Mouse (Mus musculus): ENCODE measurements at regions not wholly inside any gene's neighbourhood (a gene's known extent, or its start where the extent isn't known, plus 50 kb on each side); places are given as distances from the start of the nearest gene placed in this dataset.

DNA sequence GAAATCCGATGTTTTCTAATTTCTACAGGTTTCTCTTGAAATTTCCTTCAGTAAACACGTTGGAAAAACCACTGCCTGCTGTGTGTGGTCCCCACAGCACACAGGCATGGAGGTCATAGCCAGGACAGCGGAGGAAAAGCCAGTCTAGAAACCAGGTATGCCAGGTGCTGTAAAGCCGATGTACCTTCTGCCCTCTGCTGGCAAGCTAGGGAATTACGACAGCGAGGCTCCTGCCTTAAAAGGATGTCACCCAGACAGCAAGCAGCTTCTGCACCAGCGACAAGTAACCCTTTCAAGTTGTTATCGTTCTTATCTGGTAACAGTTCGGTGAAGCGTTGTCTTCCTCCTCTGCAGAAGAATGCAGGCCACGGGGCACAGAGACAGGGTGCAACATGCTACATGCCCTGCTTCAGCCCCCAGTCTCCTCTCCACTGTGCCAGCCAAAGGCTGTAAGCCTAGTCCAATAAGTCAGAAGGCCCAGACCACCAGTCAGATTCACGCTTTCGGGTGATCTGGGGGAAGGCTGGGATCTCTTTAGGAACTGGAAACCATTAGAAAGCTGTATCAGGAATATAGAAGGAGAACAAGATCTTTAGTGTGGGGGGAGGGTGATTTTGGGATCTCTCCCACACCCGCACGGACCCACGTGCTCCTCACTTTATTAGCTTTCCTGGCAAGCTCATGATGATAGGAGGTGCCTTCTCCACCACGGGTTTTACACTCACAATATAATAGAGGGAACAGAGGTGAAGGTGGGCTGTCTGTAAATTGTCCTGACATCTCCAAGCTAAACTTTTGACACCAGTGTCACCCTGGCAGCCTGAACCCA is 79.9 kb upstream of the Elac2 start:
- peak; percentile 56; the same call in 1 of the 2 replicates for ATAC-seq
- Histone ChIP-seq H3K4me1 (replicated peaks) (no peaks in the 10 kb centered on the region), H3K4me3 (replicated peaks) (no peak overlapping the region), H3K9me3 (no peaks in the 10 kb centered on the region), H3K4me2 (replicated peaks) (no peak overlapping the region), H3K27ac (no peak overlapping the region), H3K27me3 (replicated peaks) (no peaks in the 10 kb centered on the region), H3K9ac (no peak overlapping the region), H3K36me3 (no peaks in the 10 kb centered on the region)
- WGBS, result 24% methylated on average over 17 of the region's 17 CpGs

- ATAC-seq, result no peak
- no peak overlapping the region for H3K4me2 ChIP-seq (replicated peaks)
- no peaks in the 10 kb centered on the region for H3K4me1 ChIP-seq (replicated peaks)
- no peaks in the 10 kb centered on the region for H3K27me3 ChIP-seq (replicated peaks)
- H3K4me3 ChIP-seq (replicated peaks), result no peak overlapping the region
- WGBS, result 60% methylated on average over 15 of the region's 15 CpGs
- no peaks in the 10 kb centered on the region for H3K36me3 ChIP-seq
- H3K9ac ChIP-seq, result no peak overlapping the region
- no peaks in the 10 kb centered on the region for H3K9me3 ChIP-seq
- H3K27ac ChIP-seq, result no peak overlapping the region
Measured at GRCm38 (mm10) chr11:64899587-64900278, 79.1 kb upstream of the Elac2 start.

DNA sequence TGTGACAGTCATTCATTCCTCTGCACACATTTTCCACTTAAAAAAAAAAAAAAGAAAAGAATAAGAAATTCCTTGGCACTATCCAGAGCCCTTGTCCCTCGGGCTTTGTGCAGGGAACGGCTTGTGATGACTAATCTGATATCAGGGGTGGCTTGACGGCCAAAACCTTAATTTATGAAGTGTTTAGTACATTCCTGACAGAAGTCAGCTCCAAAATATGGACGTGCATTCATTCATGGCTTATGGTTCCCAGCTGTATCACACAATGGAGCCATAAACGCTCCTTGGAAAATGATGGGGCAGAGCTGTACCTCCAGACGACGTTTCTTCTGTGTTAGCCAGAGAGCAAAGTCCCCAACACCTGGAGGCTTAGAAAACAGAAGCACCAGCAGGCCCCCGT is 62.1 kb upstream of the Elac2 start:
- H3K4me1 ChIP-seq (replicated peaks), result no peaks in the 10 kb centered on the region
- no peaks in the 10 kb centered on the region for H3K9me3 ChIP-seq
- 42% methylated on average over 8 of the region's 8 CpGs for WGBS
- H3K27ac ChIP-seq, result no peak overlapping the region
- no peaks in the 10 kb centered on the region for H3K27me3 ChIP-seq (replicated peaks)
- H3K36me3 ChIP-seq, result no peaks in the 10 kb centered on the region
- H3K4me2 ChIP-seq (replicated peaks), result no peak overlapping the region
- H3K9ac ChIP-seq, result no peak overlapping the region
- H3K4me3 ChIP-seq (replicated peaks), result no peak overlapping the region
- no peak for ATAC-seq

DNA sequence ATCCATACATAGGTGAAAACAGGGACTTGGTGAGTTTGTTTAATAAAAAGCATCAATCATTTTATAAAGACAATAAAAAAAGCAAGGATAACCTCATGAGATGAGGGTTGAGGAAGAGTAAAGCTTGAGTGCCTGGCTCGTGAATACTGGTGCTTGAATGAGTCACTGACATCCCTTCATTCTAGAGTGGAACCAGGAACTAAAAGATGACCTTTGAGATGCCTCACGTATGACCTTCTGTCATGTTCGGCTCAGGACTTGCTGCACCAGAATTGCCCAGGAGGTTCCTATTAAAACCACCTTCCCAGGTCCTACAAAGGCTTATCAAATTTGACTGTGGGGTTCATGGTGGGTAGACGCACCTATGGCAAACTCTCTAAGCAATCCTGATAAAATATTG is 61.5 kb upstream of the Elac2 start:
- Histone ChIP-seq H3K27me3 (replicated peaks) (no peaks in the 10 kb centered on the region), H3K9ac (no peak overlapping the region), H3K9me3 (no peaks in the 10 kb centered on the region), H3K4me2 (replicated peaks) (no peak overlapping the region), H3K4me1 (replicated peaks) (no peaks in the 10 kb centered on the region), H3K27ac (no peak overlapping the region), H3K36me3 (no peaks in the 10 kb centered on the region), H3K4me3 (replicated peaks) (no peak overlapping the region)
- 74% methylated on average over 4 of the region's 4 CpGs for WGBS
- ATAC-seq, result no peak

DNA sequence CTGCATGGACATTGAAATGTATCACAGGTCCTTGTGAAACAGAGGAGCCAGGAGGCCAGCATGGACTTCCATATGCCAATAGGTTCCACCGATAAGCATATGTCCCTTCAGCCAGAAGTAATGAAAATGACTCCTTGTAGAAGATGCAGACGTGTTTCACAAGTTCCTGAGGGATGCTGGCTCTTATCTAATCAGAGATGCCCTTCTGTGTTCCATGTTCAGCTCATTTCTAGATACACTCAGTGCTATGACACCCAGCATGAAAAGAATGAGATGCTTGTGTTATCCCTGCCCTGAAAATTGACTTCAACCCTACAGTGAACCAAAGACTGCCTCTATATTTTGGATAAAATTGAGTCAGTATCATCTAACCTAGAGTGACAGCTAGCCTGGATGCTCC is 53.8 kb upstream of the Elac2 start:
- no peaks in the 10 kb centered on the region for H3K9me3 ChIP-seq
- no peaks in the 10 kb centered on the region for H3K27me3 ChIP-seq (replicated peaks)
- no peak overlapping the region for H3K4me2 ChIP-seq (replicated peaks)
- no peak overlapping the region for H3K9ac ChIP-seq
- 63% methylated on average over 2 of the region's 2 CpGs for WGBS
- H3K36me3 ChIP-seq, result no peaks in the 10 kb centered on the region
- no peaks in the 10 kb centered on the region for H3K4me1 ChIP-seq (replicated peaks)
- no peak for ATAC-seq
- H3K4me3 ChIP-seq (replicated peaks), result no peak overlapping the region
- no peak overlapping the region for H3K27ac ChIP-seq

GRCm38 (mm10) chr11:64925970-64926369 is 52.9 kb upstream of the Elac2 start:
- no peaks in the 10 kb centered on the region for H3K27me3 ChIP-seq (replicated peaks)
- H3K4me2 ChIP-seq (replicated peaks), result no peak overlapping the region
- H3K9me3 ChIP-seq, result no peaks in the 10 kb centered on the region
- ATAC-seq, result no peak
- no peak overlapping the region for H3K4me3 ChIP-seq (replicated peaks)
- H3K4me1 ChIP-seq (replicated peaks), result no peaks in the 10 kb centered on the region
- no peaks in the 10 kb centered on the region for H3K36me3 ChIP-seq
- 62% methylated on average over 1 of the region's 1 CpGs for WGBS
- no peak overlapping the region for H3K9ac ChIP-seq
- no peak overlapping the region for H3K27ac ChIP-seq
